Mouse (Mus musculus) CH12.LX (cell line): ENCODE results near the gene Ciz1.

Experiments
- CTCF ChIP-seq, 2 experiments: IDR thresholded peaks in 1 of 2; conservative IDR thresholded peaks in 1 of 2; 2 replicates each; pipeline ENCODE4 v1.5.1; 2011 to 2012; ENCODE audit warnings: low read depth in 2 of 2, low read length in 2 of 2, improper control_type of control experiment in 1 of 2, inconsistent platforms in 1 of 2, mild to moderate bottlenecking in 1 of 2, moderate library complexity in 1 of 2
- ELF1 ChIP-seq: IDR thresholded peaks from 2 replicates; pipeline ENCODE4 v1.6.1; 2014; ENCODE audit warnings: low read depth, mild to moderate bottlenecking, inconsistent platforms, low read length, improper control_type of control experiment
- EP300 ChIP-seq: IDR thresholded peaks from 2 replicates; pipeline ENCODE4 v1.6.1; 2011; ENCODE audit warnings: low read length, improper control_type of control experiment
- ETS1 ChIP-seq: conservative IDR thresholded peaks from 2 replicates; pipeline ENCODE4 v1.6.1; 2012; ENCODE audit warnings: low read depth, mild to moderate bottlenecking, inconsistent platforms, low read length, improper control_type of control experiment, moderate library complexity
- GABPA ChIP-seq: IDR thresholded peaks from 2 replicates; pipeline ENCODE4 v1.6.1; 2012; ENCODE audit warnings: low read depth, low read length, improper control_type of control experiment, inconsistent platforms; ENCODE audit not compliant: insufficient replicate concordance
- HCFC1 ChIP-seq: IDR thresholded peaks from 2 replicates; pipeline ENCODE4 v1.6.1; 2012; ENCODE audit warnings: low read depth, mild to moderate bottlenecking, inconsistent platforms, low read length, improper control_type of control experiment
- JUN ChIP-seq: IDR thresholded peaks from 2 replicates; pipeline ENCODE4 v1.6.1; 2011; ENCODE audit warnings: low read depth, mild to moderate bottlenecking, low read length, improper control_type of control experiment, moderate library complexity; ENCODE audit not compliant: insufficient read depth
- MAFK ChIP-seq: IDR thresholded peaks from 2 replicates; pipeline ENCODE4 v1.6.1; 2011; ENCODE audit warnings: low read length, improper control_type of control experiment; ENCODE audit not compliant: insufficient replicate concordance
- MAZ ChIP-seq: IDR thresholded peaks from 2 replicates; pipeline ENCODE4 v1.6.1; 2012; ENCODE audit warnings: low read depth, mild to moderate bottlenecking, inconsistent platforms, low read length, improper control_type of control experiment, moderate library complexity
- POLR2A ChIP-seq: IDR thresholded peaks from 2 replicates; pipeline ENCODE4 v1.6.1; 2011; ENCODE audit warnings: low read depth, mild to moderate bottlenecking, improper control_type of control experiment, low read length
- TBP ChIP-seq: conservative IDR thresholded peaks from 2 replicates; pipeline ENCODE4 v1.6.1; 2011; ENCODE audit warnings: low read depth, low read length, improper control_type of control experiment
- TCF12 ChIP-seq: IDR thresholded peaks from 2 replicates; pipeline ENCODE4 v1.6.1; 2014; ENCODE audit warnings: low read depth, mild to moderate bottlenecking, inconsistent platforms, low read length, improper control_type of control experiment
- USF1 ChIP-seq: IDR thresholded peaks from 2 replicates; pipeline ENCODE4 v1.6.1; 2014; ENCODE audit warnings: low read depth, mild to moderate bottlenecking, inconsistent platforms, low read length, improper control_type of control experiment
- ZKSCAN1 ChIP-seq: IDR thresholded peaks from 2 replicates; pipeline ENCODE4 v1.6.1; 2012; ENCODE audit warnings: low read depth, inconsistent platforms, low read length, improper control_type of control experiment, borderline replicate concordance

DNA sequence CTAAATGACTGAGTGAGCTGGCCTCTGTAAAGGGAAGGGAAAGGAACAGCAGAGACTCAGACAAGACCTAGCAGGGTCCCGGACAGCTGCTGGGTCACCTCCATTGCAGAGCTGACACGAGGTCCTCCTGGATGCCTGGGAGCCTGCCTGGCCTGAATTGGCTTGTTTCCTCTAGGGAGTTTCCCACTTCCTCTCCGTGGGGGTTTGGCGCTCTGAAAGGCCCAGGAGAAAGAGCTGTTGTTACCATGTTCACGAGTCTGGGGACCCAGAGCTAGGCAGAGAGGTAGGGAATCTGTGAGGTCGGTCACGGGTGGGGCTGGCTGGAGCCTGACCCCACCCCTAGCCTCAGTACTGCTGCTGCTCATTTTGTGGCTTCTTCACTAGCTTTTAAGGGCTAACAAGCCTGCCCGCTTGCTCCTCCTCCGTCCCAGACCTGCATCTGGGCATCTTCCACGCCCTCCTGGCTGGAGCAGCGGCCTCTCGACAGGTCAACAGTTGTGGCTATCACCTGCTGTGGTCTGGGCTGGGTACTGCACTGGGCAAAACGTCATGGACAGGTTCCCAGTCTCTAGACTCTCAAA lies 1.6 kb upstream of the Ciz1 start:
- TF ChIP-seq POLR2A = no peak
- no peak for TF ChIP-seq ZKSCAN1
- TF ChIP-seq CTCF (conservative IDR thresholded peaks at IDR 0.05 in 1 of 2, IDR thresholded peaks at IDR 0.05 in 1 of 2; ENCODE audit: low read depth in 2 of 2, low read length in 2 of 2) = no peak
- no peak for TF ChIP-seq EP300
- TF ChIP-seq TCF12 = no peak
- TF ChIP-seq JUN = no peak
- no peak for TF ChIP-seq HCFC1
- TF ChIP-seq TBP = no peak
- no peak for TF ChIP-seq ELF1
- no peak for TF ChIP-seq MAFK
- TF ChIP-seq USF1 = no peak
- no peak for TF ChIP-seq GABPA
- TF ChIP-seq ETS1 = no peak
- TF ChIP-seq MAZ = no peak
